Mouse (Mus musculus) liver, adult 2 months (tissue): ENCODE measurements around the gene Jakmip3. TPM values are rescaled to one million over a fixed set of nuclear protein-coding genes. Genes with fewer than 3 reads are reported as not detected.

Source experiments
- DNase-seq: peaks from one replicate; pipeline ENCODE4 v3.0.0-alpha.2; 2011; ENCODE audit warnings: low read depth, low spot score; ENCODE audit errors: extremely low read depth
- H3K27ac ChIP-seq: fragments of 200-500 bp; replicated peaks from 2 replicates; pipeline ENCODE4 v1.5.1; 2012; ENCODE audit warnings: low read depth, mild to moderate bottlenecking, control low read depth, inconsistent platforms, low read length; ENCODE audit not compliant: insufficient read depth
- H3K27me3 ChIP-seq: fragments of 200-500 bp; 2 replicates; pipeline ENCODE4 v1.6.1; 2012; ENCODE audit warnings: mild to moderate bottlenecking, moderate library complexity, low read length, inconsistent platforms; ENCODE audit not compliant: control insufficient read depth, insufficient read depth
- H3K36me3 ChIP-seq: fragments of 200-500 bp; 2 replicates; pipeline ENCODE4 v1.6.1; 2012; ENCODE audit warnings: low read length, inconsistent platforms; ENCODE audit not compliant: control insufficient read depth, insufficient read depth
- H3K4me1 ChIP-seq: fragments of 200-500 bp; 2 replicates; pipeline ENCODE4 v1.6.1; 2011; ENCODE audit warnings: low read length; ENCODE audit not compliant: control insufficient read depth, insufficient read depth
- H3K4me3 ChIP-seq: fragments of 200-500 bp; 2 replicates; pipeline ENCODE4 v1.5.1; 2011; ENCODE audit warnings: low read depth, mild to moderate bottlenecking, control low read depth, low read length, moderate library complexity; ENCODE audit not compliant: insufficient read depth
- H3K79me2 ChIP-seq: fragments of 200-500 bp; 2 replicates; pipeline ENCODE4 v1.6.1; 2012; ENCODE audit warnings: inconsistent platforms, mild to moderate bottlenecking, low read length, moderate library complexity; ENCODE audit not compliant: control insufficient read depth, insufficient read depth
- H3K9ac ChIP-seq: fragments of 200-500 bp; 2 replicates; pipeline ENCODE4 v1.6.1; 2012; ENCODE audit warnings: low read depth, mild to moderate bottlenecking, control low read depth, inconsistent platforms, low read length
- CTCF ChIP-seq: fragments of 200-500 bp; IDR thresholded peaks from 2 replicates; pipeline ENCODE4 v1.5.1; 2011; ENCODE audit warnings: low read depth, low read length, control low read depth
- POLR2A ChIP-seq: fragments of 200-500 bp; IDR thresholded peaks from 2 replicates; pipeline ENCODE4 v1.6.1; 2011; ENCODE audit warnings: low read length, control low read depth; ENCODE audit not compliant: insufficient read depth; ENCODE audit errors: extremely low read depth
- WGBS: fragments of 180-500 bp; shearing (Covaris S2); methylation state at CpG from one replicate; pipeline ENCODE4 v1.1.7; 2018; 5-methylcytosine and 5-hydroxymethylcytosine counted together
- polyA plus RNA-seq: library from polyadenylated mRNA; depleted of rRNA; stranded (reverse); fragments of >200 nt; gene quantifications from 2 replicates; pipeline ENCODE4 v1.2.3, GENCODE M21; 2012
- total RNA-seq: library from RNA; depleted of rRNA; stranded (reverse); fragments of >200 nt; gene quantifications from 2 replicates; pipeline ENCODE4 v1.2.3, GENCODE M21; 2014

Jakmip3 gene
- total and polyA plus RNA-seq, 2 experiments = 0.02 TPM; not detected in 1

DNA sequence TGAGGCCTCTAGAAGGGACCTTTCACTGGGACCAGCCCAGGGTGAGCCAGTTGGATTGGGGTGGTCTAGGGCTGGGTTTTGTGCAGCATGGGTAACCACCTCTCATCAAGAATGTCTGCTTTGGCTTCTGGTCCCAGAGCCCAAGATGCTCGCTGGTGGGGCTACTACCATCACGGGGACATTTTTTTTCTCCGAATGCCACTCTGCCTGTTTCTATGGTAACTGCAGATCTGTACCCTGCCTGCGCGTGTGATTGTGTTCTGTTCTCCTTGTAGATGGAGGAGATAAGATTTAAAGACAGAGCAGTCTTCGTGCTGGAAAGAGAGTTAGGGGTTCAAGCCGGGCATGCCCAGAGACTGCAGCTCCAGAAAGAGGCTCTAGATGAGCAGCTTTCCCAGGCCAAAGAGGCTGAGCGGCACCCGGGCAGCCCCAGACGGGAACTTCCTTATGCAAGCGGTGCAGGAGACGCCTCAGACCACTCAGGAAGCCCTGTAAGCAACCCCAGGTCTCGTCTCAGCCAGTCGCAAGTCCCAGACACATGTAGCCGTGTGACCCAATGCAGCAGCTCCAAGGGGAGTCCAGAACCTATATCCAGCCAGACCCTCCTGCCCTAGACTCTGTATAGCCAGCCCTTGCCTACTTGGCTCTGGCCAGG is 76.8 kb downstream of the Jakmip3 start:
- H3K36me3 ChIP-seq = no peaks in the 10 kb centered on the region
- no peak overlapping the region for H3K27ac ChIP-seq
- no peaks in the 10 kb centered on the region for H3K79me2 ChIP-seq
- WGBS = 62% methylated on average over 15 of the region's 15 CpGs
- no peaks in the 10 kb centered on the region; the same call in 1 of the 2 replicates for H3K27me3 ChIP-seq
- no peaks in the 10 kb centered on the region for H3K4me1 ChIP-seq
- DNase-seq = no peak
- H3K4me3 ChIP-seq = no peak overlapping the region
- H3K9ac ChIP-seq = no peak overlapping the region
- TF ChIP-seq POLR2A = no peak
- TF ChIP-seq CTCF = no peak

DNA sequence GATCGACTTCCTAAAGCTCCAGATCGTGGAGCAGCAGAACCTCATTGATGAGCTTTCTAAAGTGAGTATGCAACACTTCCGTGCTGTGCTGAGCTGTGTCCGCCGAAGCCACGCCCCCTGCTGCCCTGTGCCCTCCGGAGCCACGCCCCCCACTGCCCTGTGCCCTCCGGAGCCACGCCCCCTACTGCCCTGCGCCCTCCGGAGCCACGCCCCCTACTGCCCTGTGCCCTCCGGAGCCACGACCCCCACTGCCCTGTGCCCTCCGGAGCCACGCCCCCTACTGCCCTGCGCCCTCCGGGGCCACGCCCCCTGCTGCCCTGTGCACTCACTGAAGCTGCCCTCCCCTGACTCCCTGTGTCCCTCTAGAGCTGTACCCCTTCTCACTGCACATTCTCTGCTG is 80.4 kb downstream of the Jakmip3 start:
- Histone ChIP-seq H3K9ac (no peak overlapping the region), H3K27me3 (no peaks in the 10 kb centered on the region), H3K4me3 (no peak overlapping the region), H3K27ac (no peak overlapping the region), H3K4me1 (no peaks in the 10 kb centered on the region), H3K79me2 (no peaks in the 10 kb centered on the region), H3K36me3 (no peaks in the 10 kb centered on the region)
- 8% methylated on average over 20 of the region's 20 CpGs for WGBS
- peak; percentile 30 for DNase-seq
- no peak for TF ChIP-seq CTCF
- no peak for TF ChIP-seq POLR2A

DNA sequence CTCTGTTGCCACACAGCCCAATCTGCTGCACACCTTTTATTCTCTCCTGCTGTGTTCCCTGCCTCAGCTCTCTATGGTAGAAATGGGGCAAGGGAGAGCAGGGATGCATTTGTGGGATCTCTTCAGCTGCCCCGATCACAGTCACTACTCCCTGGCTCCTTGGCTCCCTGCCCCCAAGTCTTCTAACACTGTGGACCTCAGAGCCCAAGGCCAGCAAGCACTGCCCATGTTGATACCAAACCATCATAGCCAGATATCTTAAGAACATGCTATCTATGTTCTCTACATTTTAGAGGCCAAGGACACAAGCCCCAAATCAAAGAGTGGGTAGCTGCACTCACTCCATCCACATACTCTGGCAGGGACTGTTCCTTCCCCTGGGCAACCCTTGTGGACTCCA is 80.8 kb downstream of the Jakmip3 start:
- H3K27me3 ChIP-seq = no peaks in the 10 kb centered on the region
- WGBS = 68% methylated on average over 1 of the region's 1 CpGs
- no peak overlapping the region for H3K27ac ChIP-seq
- TF ChIP-seq CTCF = no peak
- TF ChIP-seq POLR2A = no peak
- H3K9ac ChIP-seq = no peak overlapping the region
- no peaks in the 10 kb centered on the region for H3K79me2 ChIP-seq
- no peaks in the 10 kb centered on the region for H3K4me1 ChIP-seq
- H3K36me3 ChIP-seq = no peaks in the 10 kb centered on the region
- DNase-seq = no peak
- no peak overlapping the region for H3K4me3 ChIP-seq

DNA sequence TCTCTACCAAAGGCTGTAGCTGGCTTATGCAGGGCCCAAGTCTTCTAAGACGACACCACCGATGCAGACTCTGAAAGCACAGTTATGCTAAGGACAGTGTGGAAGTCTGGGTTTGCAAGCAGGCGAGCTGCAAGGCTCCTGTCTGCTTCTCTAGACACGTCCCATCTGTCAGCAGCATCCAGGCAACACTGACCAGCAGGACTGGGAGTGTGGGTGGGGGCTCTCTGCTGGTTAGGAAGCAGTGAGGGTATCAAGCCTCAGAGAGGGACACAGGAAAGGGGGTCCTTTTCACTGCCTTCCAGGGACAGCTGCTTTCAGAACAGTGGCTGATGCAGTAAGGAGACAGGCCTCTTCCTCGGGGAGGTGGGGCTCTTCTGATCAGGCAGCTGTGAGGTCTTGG is 86.6 kb downstream of the Jakmip3 start:
- 66% methylated on average over 5 of the region's 5 CpGs for WGBS
- H3K79me2 ChIP-seq = no peaks in the 10 kb centered on the region
- no peak overlapping the region for H3K4me3 ChIP-seq

DNA sequence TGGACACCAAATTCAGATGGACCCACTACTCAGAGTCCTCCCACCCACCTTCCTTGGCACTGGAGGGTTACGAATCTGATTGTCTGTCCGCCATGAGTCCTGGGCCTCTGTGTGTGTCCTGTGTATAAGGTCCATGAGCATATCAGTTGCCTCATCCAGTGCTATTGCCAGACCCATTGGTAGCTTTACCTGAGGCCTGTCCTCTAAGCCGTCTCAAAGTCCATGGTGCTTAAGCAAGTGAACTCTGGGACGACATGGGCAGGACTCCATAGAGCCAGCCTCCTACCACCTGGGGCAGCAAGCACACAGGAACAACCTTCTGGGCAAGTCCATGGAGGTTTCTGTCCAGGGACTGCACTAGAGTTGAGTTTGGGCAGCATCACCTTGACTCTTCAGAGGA is 90.7 kb downstream of the Jakmip3 start:
- H3K9ac ChIP-seq = no peak overlapping the region
- H3K4me3 ChIP-seq = no peak overlapping the region
- 42% methylated on average over 4 of the region's 4 CpGs for WGBS
- no peak for TF ChIP-seq POLR2A
- no peak for TF ChIP-seq CTCF
- H3K79me2 ChIP-seq = no peaks in the 10 kb centered on the region
- H3K27me3 ChIP-seq = no peaks in the 10 kb centered on the region
- no peaks in the 10 kb centered on the region for H3K36me3 ChIP-seq
- no peak overlapping the region for H3K27ac ChIP-seq
- peak; percentile 90 for DNase-seq
- H3K4me1 ChIP-seq = peaks cover 5% of the 10 kb centered on the region

More for the DNA sequence above, 86.6 kb downstream of the Jakmip3 start:
- Histone ChIP-seq H3K4me1 (peaks cover 5% of the 10 kb centered on the region), H3K27ac (no peak overlapping the region), H3K9ac (no peak overlapping the region), H3K27me3 (no peaks in the 10 kb centered on the region), H3K36me3 (no peaks in the 10 kb centered on the region)
- TF ChIP-seq CTCF (no peak), POLR2A (no peak)
- DNase-seq = no peak

DNA sequence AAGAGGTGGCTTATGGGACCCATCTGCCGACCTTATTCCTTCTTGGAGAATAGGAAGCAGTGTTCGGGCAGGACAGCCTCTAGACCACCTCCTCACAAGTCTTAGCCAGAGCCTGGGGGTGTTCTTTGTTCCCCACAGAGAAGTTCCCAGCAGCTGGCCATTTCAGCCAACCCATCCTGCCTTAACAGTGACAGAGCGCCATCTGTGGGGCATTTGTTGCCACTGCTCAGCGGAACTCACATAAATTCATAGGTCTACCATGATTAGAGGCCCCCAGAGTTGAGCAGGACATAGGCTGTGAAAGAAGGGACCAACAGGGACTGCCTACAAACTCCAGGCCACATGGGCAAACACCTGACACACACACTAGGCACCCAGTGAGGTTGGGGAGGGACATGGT is 122.9 kb downstream of the Jakmip3 start:
- Histone ChIP-seq H3K4me1 (no peaks in the 10 kb centered on the region), H3K4me3 (no peak overlapping the region), H3K9ac (no peak overlapping the region), H3K27me3 (no peaks in the 10 kb centered on the region), H3K79me2 (no peaks in the 10 kb centered on the region), H3K27ac (no peak overlapping the region), H3K36me3 (no peaks in the 10 kb centered on the region)
- WGBS = 58% methylated on average over 4 of the region's 4 CpGs
- peak; percentile 10 for DNase-seq
- TF ChIP-seq POLR2A = no peak
- TF ChIP-seq CTCF = peak; percentile 67
